17 mouse cellular contexts compared by ENCODE assay signal in the genomic region with DNA sequence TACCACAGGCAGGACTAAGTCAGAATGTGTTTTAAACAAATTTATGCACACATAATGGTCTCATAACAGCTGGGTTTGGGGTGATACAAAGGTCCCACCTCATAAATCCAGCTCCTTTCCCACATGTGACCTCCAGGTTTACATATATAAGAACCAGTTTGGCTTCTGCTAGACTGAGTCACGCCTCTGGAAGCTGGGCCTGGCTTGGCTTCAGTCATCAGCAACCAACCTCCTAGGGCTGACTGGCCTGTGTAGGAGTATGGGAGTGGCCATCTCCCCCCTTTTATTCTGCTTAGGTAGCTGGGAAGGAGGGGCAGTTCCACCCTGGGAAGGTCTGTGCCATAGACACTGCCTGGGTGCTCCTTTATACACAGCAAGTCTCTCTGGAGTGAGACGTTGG. TPM values are rescaled to one million over a fixed set of nuclear protein-coding genes. Genes with fewer than 3 reads are reported as not detected.
DNase-seq lines count a peak whose midpoint lies in the region; ATAC-seq and TF ChIP-seq lines count a peak whose summit lies in the region.
"Had no signal": no experiment of that assay in that cellular context is flagged by ENCODE, and none has a peak within 500 bp of the region (broad histone marks: within the 10 kb centered on the region; RNA-seq: fewer than 3 reads in every experiment).

TSS of gene Il1rn (plus strand) at position 309 of the 400 bp plus-strand sequence.

- no peaks in the 10 kb centered on the region for H3K36me3 ChIP-seq in limb, embryonic 13.5 days
- no peaks in the 10 kb centered on the region for H3K36me3 ChIP-seq in stomach, postnatal 0 days (ENCODE audit: control insufficient read depth, insufficient read depth, low read length)
- H3K36me3 ChIP-seq in midbrain, embryonic 10.5 days = no peaks in the 10 kb centered on the region
- H3K36me3 ChIP-seq: embryonic facial prominence, embryonic 12.5 days; G1E had no signal

- no peaks in the 10 kb centered on the region for H3K27me3 ChIP-seq in limb, embryonic 13.5 days
- H3K27me3 ChIP-seq in stomach, postnatal 0 days (ENCODE audit: control insufficient read depth, insufficient read depth, low read length) = no peaks in the 10 kb centered on the region
- no peaks in the 10 kb centered on the region for H3K27me3 ChIP-seq in midbrain, embryonic 10.5 days (ENCODE audit: low read depth, poor library complexity, severe bottlenecking)
- H3K27me3 ChIP-seq: embryonic facial prominence, embryonic 12.5 days had no signal

- no peaks in the 10 kb centered on the region for H3K9me3 ChIP-seq in limb, embryonic 13.5 days
- no peaks in the 10 kb centered on the region for H3K9me3 ChIP-seq in stomach, postnatal 0 days (ENCODE audit: control insufficient read depth, low read length)
- no peaks in the 10 kb centered on the region for H3K9me3 ChIP-seq in midbrain, embryonic 10.5 days (replicated peaks)
- H3K9me3 ChIP-seq: embryonic facial prominence, embryonic 12.5 days; G1E had no signal

- ATAC-seq in limb, embryonic 13.5 days (ENCODE audit: low FRiP score, low read depth) = peak; percentile 51; the same call in 1 of the 2 replicates
- ATAC-seq in stomach, postnatal 0 days (ENCODE audit: low FRiP score, low TSS enrichment) = peak; percentile 88
- ATAC-seq: activated CD4-positive, CD25-positive, alpha-beta regulatory T cell, adult 4 months; forebrain, embryonic 14.5 days; hindbrain, embryonic 16.5 days had no signal

- H3K9ac ChIP-seq in limb, embryonic 13.5 days = no peak within 1 kb of the TSS
- no peak within 1 kb of the TSS for H3K9ac ChIP-seq in stomach, postnatal 0 days (ENCODE audit: low read length)
- H3K9ac ChIP-seq: embryonic facial prominence, embryonic 12.5 days had no signal

- no peak for TF ChIP-seq CTCF in stomach, postnatal 0 days (IDR thresholded peaks at IDR 0.05; ENCODE audit: low read depth)

- H3K4me1 ChIP-seq in limb, embryonic 13.5 days = peaks cover 4% of the 10 kb centered on the region; the same call in 1 of the 2 replicates
- no peaks in the 10 kb centered on the region for H3K4me1 ChIP-seq in stomach, postnatal 0 days (replicated peaks; ENCODE audit: control insufficient read depth, insufficient read depth)
- no peaks in the 10 kb centered on the region for H3K4me1 ChIP-seq in midbrain, embryonic 10.5 days
- H3K4me1 ChIP-seq: embryonic facial prominence, embryonic 12.5 days had no signal

- TF ChIP-seq EP300 in stomach, postnatal 0 days (optimal IDR thresholded peaks at IDR 0.05) = no peak

- no peak within 1 kb of the TSS for H3K27ac ChIP-seq in limb, embryonic 13.5 days
- H3K27ac ChIP-seq in stomach, postnatal 0 days (replicated peaks) = peak within 1 kb of the TSS; percentile 24; the same call in 1 of the 2 replicates
- H3K27ac ChIP-seq in midbrain, embryonic 10.5 days (replicated peaks) = no peak within 1 kb of the TSS
- H3K27ac ChIP-seq: embryonic facial prominence, embryonic 12.5 days; left cerebral cortex, adult 2 months had no signal

- H3K4me2 ChIP-seq in limb, embryonic 13.5 days (replicated peaks) = no peak within 1 kb of the TSS
- no peak within 1 kb of the TSS for H3K4me2 ChIP-seq in stomach, postnatal 0 days (replicated peaks; ENCODE audit: low read depth)
- H3K4me2 ChIP-seq: embryonic facial prominence, embryonic 12.5 days had no signal

- DNase-seq in heart, adult 11 months = peak; percentile 74
- no peak for DNase-seq in heart, adult 18-20 months
- peak; percentile 7 for DNase-seq in ovary, postnatal 36 days (ENCODE audit: low spot score)
- DNase-seq in ovary, postnatal 14 days (ENCODE audit: low spot score) = no peak
- peak; percentile 42 for DNase-seq in stomach, postnatal 0 days (ENCODE audit: low spot score)
- no peak for DNase-seq in cerebellum, adult 9-10 months
- DNase-seq in midbrain, embryonic 10.5 days (ENCODE audit: low spot score) = no peak
- DNase-seq: cerebellum, postnatal 10 days; gastrocnemius, postnatal 10 days; thymus, postnatal 4 days had no signal

- 60% methylated on average over 2 of the region's 2 CpGs for WGBS in limb, embryonic 13.5 days
- 48% methylated on average over 2 of the region's 2 CpGs for WGBS in stomach, postnatal 0 days
- 86% methylated on average over 2 of the region's 2 CpGs for WGBS in midbrain, embryonic 10.5 days

- no peak within 1 kb of the TSS for H3K4me3 ChIP-seq in limb, embryonic 13.5 days
- no peak within 1 kb of the TSS for H3K4me3 ChIP-seq in stomach, postnatal 0 days (ENCODE audit: low read depth, low read length)
- H3K4me3 ChIP-seq in midbrain, embryonic 10.5 days = no peak within 1 kb of the TSS
- H3K4me3 ChIP-seq: embryonic facial prominence, embryonic 12.5 days; left cerebral cortex, adult 2 months had no signal

RNA-seq across cellular contexts. Expression of gene Il1rn, which starts in this region (rescaled TPM):
- under 1 TPM in 1 of 2 experiments, not detected in 1; 0.41 TPM for total RNA-seq in heart, adult 18-20 months (2021)
- polyA plus RNA-seq in limb, embryonic 13.5 days (2015; fragmentation: Nextera tagmentation; extraction: Ambion mirVana) = 0.49 and 0.61 TPM in 2 replicates
- polyA plus RNA-seq in stomach, postnatal 0 days (2015; fragmentation: Nextera tagmentation; extraction: Ambion mirVana) = 22.4 and 30.0 TPM in 2 replicates
- not detected in 2 replicates for polyA plus RNA-seq in midbrain, embryonic 10.5 days (2016; fragmentation: Nextera tagmentation; extraction: Ambion mirVana)
- total RNA-seq: left cerebral cortex, adult 2 months had no signal
- polyA plus RNA-seq: embryonic facial prominence, embryonic 12.5 days; G1E had no signal

Comparison
In these comparisons a context has a peak if more than half of its experiments do, and no peak if none do; other contexts are left out.
1. RNA of gene Il1rn (polyA plus RNA-seq): 22.4 to 30.0 TPM in stomach, postnatal 0 days; 0.49 to 0.61 TPM in limb, embryonic 13.5 days and not detected in midbrain, embryonic 10.5 days; every median in the first group is over 10 times any median in the second.
2. DNase-seq: peak in heart, adult 11 months (single experiment), ovary, postnatal 36 days (single experiment) and stomach, postnatal 0 days (single experiment); none in heart, adult 18-20 months (0 of 2), ovary, postnatal 14 days (single experiment), cerebellum, adult 9-10 months (single experiment) and midbrain, embryonic 10.5 days (single experiment).
3. Peak in ATAC-seq in limb, embryonic 13.5 days; RNA of the gene not detected or under 1 TPM.